Mouse (Mus musculus) intestine, embryonic 15.5 days (tissue): Measurements from ENCODE around the gene Tanc1. TPM values are rescaled to one million over a fixed set of nuclear protein-coding genes. Genes with fewer than 3 reads are reported as not detected.

Experiments
- ATAC-seq: fragments of 200-750 bp; cut with Nextera tagmentation; 2 replicates; pipeline ENCODE4 v1.8.0; 2017; ENCODE audit warnings: moderate TSS enrichment, moderate library complexity
- H3K27ac ChIP-seq: fragments of 300-500 bp; sonication (generic); 2 replicates; pipeline ENCODE4 v1.5.1; 2015; ENCODE audit warnings: mild to moderate bottlenecking, inconsistent platforms
- H3K27me3 ChIP-seq: fragments of 300-500 bp; sonication (generic); replicated peaks from 2 replicates; pipeline ENCODE4 v1.6.1; 2015; ENCODE audit warnings: inconsistent platforms
- H3K36me3 ChIP-seq: fragments of 300-500 bp; sonication (generic); 2 replicates; pipeline ENCODE4 v1.6.1; 2015; ENCODE audit warnings: inconsistent platforms
- H3K4me1 ChIP-seq: fragments of 300-500 bp; sonication (generic); replicated peaks from 2 replicates; pipeline ENCODE4 v1.6.1; 2015; ENCODE audit warnings: inconsistent platforms
- H3K4me2 ChIP-seq: fragments of 300-500 bp; sonication (generic); replicated peaks from 2 replicates; pipeline ENCODE4 v1.6.1; 2015; ENCODE audit warnings: mild to moderate bottlenecking, inconsistent platforms
- H3K4me3 ChIP-seq: fragments of 300-500 bp; sonication (generic); replicated peaks from 2 replicates; pipeline ENCODE4 v1.5.1; 2015; ENCODE audit warnings: inconsistent platforms
- H3K9ac ChIP-seq: fragments of 300-500 bp; sonication (generic); 2 replicates; pipeline ENCODE4 v1.6.1; 2015; ENCODE audit warnings: inconsistent platforms
- H3K9me3 ChIP-seq: fragments of 300-500 bp; sonication (generic); 2 replicates; pipeline ENCODE4 v1.6.1; 2016; ENCODE audit warnings: inconsistent platforms
- WGBS: fragments of 180-500 bp; shearing (Covaris S2); methylation state at CpG from one replicate; pipeline ENCODE4 v1.1.7; 2015; 5-methylcytosine and 5-hydroxymethylcytosine counted together
- polyA plus RNA-seq: library from polyadenylated mRNA; unstranded; fragments of >200 nt; fragmentation: Nextera tagmentation; extraction: Ambion mirVana; gene quantifications from 2 replicates; pipeline ENCODE4 v1.2.1, GENCODE M21; 2015

The Tanc1 gene
- polyA plus RNA-seq, 1 experiment from 2014 or later: 19.8 TPM

GRCm38 (mm10) chr2:59718601-59719416, 107.0 kb downstream of the Tanc1 start:
- no peak for ATAC-seq
- WGBS: 56% methylated on average over 24 of the region's 24 CpGs
- Histone ChIP-seq H3K27ac (peak overlapping the region; percentile 30), H3K4me2 (no peak overlapping the region), H3K9me3 (no peaks in the 10 kb centered on the region), H3K9ac (no peak overlapping the region), H3K36me3 (no peaks in the 10 kb centered on the region), H3K4me1 (peaks cover 46% of the 10 kb centered on the region), H3K4me3 (no peak overlapping the region), H3K27me3 (no peaks in the 10 kb centered on the region)

GRCm38 (mm10) chr2:59719831-59720230, 108.0 kb downstream of the Tanc1 start:
- no peaks in the 10 kb centered on the region for H3K9me3 ChIP-seq
- H3K4me1 ChIP-seq: peaks cover 46% of the 10 kb centered on the region
- H3K9ac ChIP-seq: no peak overlapping the region
- H3K27me3 ChIP-seq: no peaks in the 10 kb centered on the region
- no peak overlapping the region for H3K4me2 ChIP-seq
- no peak overlapping the region for H3K27ac ChIP-seq
- 49% methylated on average over 4 of the region's 4 CpGs for WGBS
- no peak for ATAC-seq
- no peaks in the 10 kb centered on the region for H3K36me3 ChIP-seq
- H3K4me3 ChIP-seq: no peak overlapping the region

GRCm38 (mm10) chr2:59721119-59721518, 109.3 kb downstream of the Tanc1 start:
- Histone ChIP-seq H3K4me1 (peaks cover 51% of the 10 kb centered on the region), H3K4me3 (no peak overlapping the region), H3K4me2 (no peak overlapping the region), H3K27me3 (no peaks in the 10 kb centered on the region), H3K27ac (0 out of 2 replicates have a peak overlapping the region, but pooled peaks have one; percentile 7), H3K9ac (no peak overlapping the region), H3K36me3 (peaks cover 6% of the 10 kb centered on the region; the same call in 1 of the 2 replicates), H3K9me3 (no peaks in the 10 kb centered on the region)
- 48% methylated on average over 8 of the region's 8 CpGs for WGBS
- ATAC-seq: no peak

GRCm38 (mm10) chr2:59721758-59722157, 109.9 kb downstream of the Tanc1 start:
- no peak overlapping the region for H3K9ac ChIP-seq
- peaks cover 6% of the 10 kb centered on the region; the same call in 1 of the 2 replicates for H3K36me3 ChIP-seq
- H3K9me3 ChIP-seq: no peaks in the 10 kb centered on the region
- no peak overlapping the region for H3K4me3 ChIP-seq
- H3K27ac ChIP-seq: peak overlapping the region; percentile 7; the same call in 1 of the 2 replicates
- peaks cover 49% of the 10 kb centered on the region for H3K4me1 ChIP-seq
- 38% methylated on average over 5 of the region's 5 CpGs for WGBS
- H3K4me2 ChIP-seq: no peak overlapping the region
- no peak for ATAC-seq
- H3K27me3 ChIP-seq: no peaks in the 10 kb centered on the region

- no peak for ATAC-seq
- Histone ChIP-seq H3K4me2 (no peak overlapping the region), H3K4me3 (no peak overlapping the region), H3K9me3 (no peaks in the 10 kb centered on the region), H3K4me1 (peaks cover 42% of the 10 kb centered on the region), H3K36me3 (peaks cover 6% of the 10 kb centered on the region), H3K27me3 (no peaks in the 10 kb centered on the region), H3K27ac (no peak overlapping the region), H3K9ac (no peak overlapping the region)
- WGBS: 83% methylated on average over 5 of the region's 5 CpGs
Measured at GRCm38 (mm10) chr2:59723311-59723710, 111.5 kb downstream of the Tanc1 start.

- ATAC-seq: no peak
- no peak overlapping the region for H3K4me3 ChIP-seq
- peaks cover 6% of the 10 kb centered on the region for H3K36me3 ChIP-seq
- WGBS: 70% methylated on average over 14 of the region's 14 CpGs
- no peaks in the 10 kb centered on the region for H3K9me3 ChIP-seq
- no peak overlapping the region for H3K27ac ChIP-seq
- no peak overlapping the region for H3K4me2 ChIP-seq
- no peak overlapping the region for H3K9ac ChIP-seq
- peaks cover 25% of the 10 kb centered on the region for H3K4me1 ChIP-seq
- no peaks in the 10 kb centered on the region for H3K27me3 ChIP-seq
Measured at GRCm38 (mm10) chr2:59725518-59726185, 113.8 kb downstream of the Tanc1 start.

- ATAC-seq: no peak
- Histone ChIP-seq H3K4me3 (no peak overlapping the region), H3K9me3 (no peaks in the 10 kb centered on the region), H3K9ac (no peak overlapping the region), H3K4me2 (no peak overlapping the region), H3K4me1 (peaks cover 3% of the 10 kb centered on the region), H3K27me3 (no peaks in the 10 kb centered on the region), H3K36me3 (no peaks in the 10 kb centered on the region; the same call in 1 of the 2 replicates), H3K27ac (no peak overlapping the region)
- 88% methylated on average over 3 of the region's 3 CpGs for WGBS
Measured at GRCm38 (mm10) chr2:59731831-59732230, 120.0 kb downstream of the Tanc1 start.

- no peak for ATAC-seq
- H3K4me2 ChIP-seq: no peak overlapping the region
- H3K4me3 ChIP-seq: no peak overlapping the region
- no peak overlapping the region for H3K27ac ChIP-seq
- no peaks in the 10 kb centered on the region; the same call in 1 of the 2 replicates for H3K36me3 ChIP-seq
- no peak overlapping the region for H3K9ac ChIP-seq
- H3K27me3 ChIP-seq: no peaks in the 10 kb centered on the region
- no peaks in the 10 kb centered on the region for H3K9me3 ChIP-seq
- peaks cover 3% of the 10 kb centered on the region for H3K4me1 ChIP-seq
- 64% methylated on average over 5 of the region's 5 CpGs for WGBS
Measured at GRCm38 (mm10) chr2:59733410-59733809, 121.6 kb downstream of the Tanc1 start.

- peaks cover 3% of the 10 kb centered on the region for H3K4me1 ChIP-seq
- WGBS: 54% methylated on average over 10 of the region's 10 CpGs
- no peak overlapping the region for H3K4me2 ChIP-seq
- H3K9me3 ChIP-seq: no peaks in the 10 kb centered on the region
- no peak overlapping the region for H3K4me3 ChIP-seq
- no peaks in the 10 kb centered on the region for H3K36me3 ChIP-seq
- ATAC-seq: no peak
- H3K27me3 ChIP-seq: no peaks in the 10 kb centered on the region
- no peak overlapping the region for H3K27ac ChIP-seq
- no peak overlapping the region for H3K9ac ChIP-seq
Measured at GRCm38 (mm10) chr2:59736401-59736898, 124.6 kb downstream of the Tanc1 start.

GRCm38 (mm10) chr2:59737368-59737767, 125.5 kb downstream of the Tanc1 start:
- WGBS: 88% methylated on average over 6 of the region's 6 CpGs
- Histone ChIP-seq H3K27me3 (no peaks in the 10 kb centered on the region), H3K4me2 (no peak overlapping the region), H3K27ac (no peak overlapping the region), H3K4me1 (peaks cover 12% of the 10 kb centered on the region), H3K4me3 (no peak overlapping the region), H3K9ac (no peak overlapping the region), H3K36me3 (no peaks in the 10 kb centered on the region), H3K9me3 (no peaks in the 10 kb centered on the region)
- no peak for ATAC-seq

GRCm38 (mm10) chr2:59738356-59738755, 126.5 kb downstream of the Tanc1 start:
- no peak for ATAC-seq
- H3K4me1 ChIP-seq: peaks cover 15% of the 10 kb centered on the region
- no peak overlapping the region for H3K4me3 ChIP-seq
- no peaks in the 10 kb centered on the region for H3K27me3 ChIP-seq
- no peak overlapping the region for H3K27ac ChIP-seq
- no peak overlapping the region for H3K9ac ChIP-seq
- 86% methylated on average over 5 of the region's 5 CpGs for WGBS
- no peaks in the 10 kb centered on the region for H3K36me3 ChIP-seq
- H3K4me2 ChIP-seq: no peak overlapping the region
- H3K9me3 ChIP-seq: no peaks in the 10 kb centered on the region

- Histone ChIP-seq H3K9me3 (no peaks in the 10 kb centered on the region), H3K4me2 (no peak overlapping the region), H3K4me1 (peaks cover 15% of the 10 kb centered on the region), H3K36me3 (no peaks in the 10 kb centered on the region), H3K27me3 (no peaks in the 10 kb centered on the region), H3K9ac (no peak overlapping the region), H3K27ac (no peak overlapping the region), H3K4me3 (no peak overlapping the region)
- no peak for ATAC-seq
- 69% methylated on average over 8 of the region's 8 CpGs for WGBS
Measured at GRCm38 (mm10) chr2:59739036-59739435, 127.2 kb downstream of the Tanc1 start.
